Mouse (Mus musculus) adrenal gland, postnatal 25 days (tissue): Measurements from ENCODE around the gene Ackr1. TPM values are rescaled to one million over a fixed set of nuclear protein-coding genes. Genes with fewer than 3 reads are reported as not detected.
A peak's percentile ranks its signal among the peaks of the same experiment; 100 is the strongest.
"Not testable (repeated sequence)": the region's sequence is repeated elsewhere in the genome, so short reads cannot be mapped to it uniquely, and the experiment has no call there.

Experiments used
- DNase-seq: peaks from one replicate; pipeline ENCODE4 v3.0.0; 2021; ENCODE audit warnings: mixed read lengths
- total RNA-seq: library from RNA; stranded (reverse); gene quantifications from 2 replicates; pipeline ENCODE4 v1.2.3, GENCODE M21; 2021

Gene Ackr1
- total RNA-seq, 1 experiment from 2014 or later: 0.82 TPM

DNA sequence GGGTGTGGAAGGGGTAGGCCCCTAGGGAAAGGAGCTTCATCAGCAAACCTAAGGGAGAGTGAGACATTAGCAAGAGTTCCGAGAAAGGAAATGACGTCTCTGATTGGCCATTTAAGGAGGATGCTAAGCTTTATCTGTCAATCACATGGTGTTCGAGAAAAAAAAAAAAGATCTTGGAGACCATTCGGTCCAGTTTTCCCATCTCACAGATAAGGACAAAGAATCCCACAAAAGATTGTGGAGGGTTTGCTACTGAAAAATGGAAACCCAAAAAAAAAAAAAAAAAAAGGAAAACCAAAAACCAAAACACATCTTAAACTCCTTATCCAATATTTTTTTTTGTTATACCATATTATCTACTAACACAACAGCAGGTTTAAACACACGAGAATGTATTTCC, 15.6 kb upstream of the Ackr1 start:
- DNase-seq: no peak

GRCm38 (mm10) chr1:173348527-173348926, 15.0 kb upstream of the Ackr1 start:
- DNase-seq: no peak

- no peak for DNase-seq
These were observed 11.6 kb upstream of the Ackr1 start for GRCm38 (mm10) chr1:173345112-173345511.

GRCm38 (mm10) chr1:173343934-173344333, 10.4 kb upstream of the Ackr1 start:
- DNase-seq: no peak

DNA sequence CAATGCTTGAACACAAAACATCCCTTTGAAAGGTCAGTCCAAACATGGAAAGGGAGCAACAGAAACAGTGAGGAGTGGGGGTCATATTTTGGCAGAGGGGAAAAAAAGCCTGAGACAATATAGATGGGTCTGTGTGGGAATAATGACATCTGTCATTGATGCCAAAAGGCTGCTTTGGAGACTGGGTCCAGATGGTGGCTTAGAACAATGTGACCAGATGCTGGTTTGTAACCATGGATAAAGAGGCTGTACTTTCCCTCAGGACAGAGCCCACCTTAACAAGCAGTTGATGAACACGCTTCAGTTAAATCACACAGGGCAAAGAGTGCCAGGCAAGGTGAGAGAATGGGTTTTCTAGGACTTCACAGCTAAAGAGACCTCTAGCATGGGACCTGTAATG, 8.9 kb upstream of the Ackr1 start:
- DNase-seq: no peak

DNA sequence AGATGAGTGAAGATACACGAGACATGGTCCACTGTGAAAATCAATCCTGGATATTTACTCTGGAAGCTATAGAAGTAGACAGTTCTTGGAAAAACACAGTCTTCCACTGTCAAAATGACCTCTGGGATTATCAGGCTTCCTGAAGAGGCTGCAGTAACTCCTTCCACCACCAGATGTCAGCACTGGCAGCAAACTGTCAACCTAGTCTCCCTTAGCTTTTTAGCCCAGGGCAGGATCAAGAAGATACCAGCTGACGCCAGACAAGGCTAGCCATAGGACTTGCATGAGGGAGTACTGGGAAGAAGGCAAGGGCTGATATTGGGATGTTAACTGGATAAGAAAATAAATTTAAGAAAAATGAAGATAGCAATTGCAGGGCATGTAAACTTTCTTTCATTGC, 6.0 kb upstream of the Ackr1 start:
- DNase-seq: peak; percentile 58

- DNase-seq: no peak
These were observed 3.5 kb upstream of the Ackr1 start for GRCm38 (mm10) chr1:173337008-173337407.

DNA sequence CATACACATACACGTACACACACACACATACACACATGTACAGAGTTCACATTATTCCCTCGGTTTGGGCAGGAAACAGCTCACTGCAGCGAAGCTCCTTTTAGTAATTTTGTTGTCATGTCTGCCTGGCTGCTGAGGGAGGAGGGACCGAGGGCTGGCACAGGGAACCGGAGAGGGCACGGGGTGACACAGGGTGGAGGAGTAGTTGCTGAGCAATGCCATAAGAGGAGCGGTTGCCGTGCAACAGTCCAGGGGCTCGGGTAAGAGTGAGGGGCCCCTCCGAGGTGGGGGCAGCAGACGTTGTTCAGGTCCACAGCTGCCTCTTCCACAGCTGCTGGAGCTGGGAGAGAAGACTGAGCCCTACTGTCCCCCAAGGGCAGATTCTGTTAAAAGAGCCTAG, 2.4 kb upstream of the Ackr1 start:
- DNase-seq: no peak

- no peak for DNase-seq
These were observed 1.1 kb downstream of the Ackr1 start for GRCm38 (mm10) chr1:173332418-173332817.

GRCm38 (mm10) chr1:173329743-173330142, 3.8 kb downstream of the Ackr1 start:
- DNase-seq: no peak

DNA sequence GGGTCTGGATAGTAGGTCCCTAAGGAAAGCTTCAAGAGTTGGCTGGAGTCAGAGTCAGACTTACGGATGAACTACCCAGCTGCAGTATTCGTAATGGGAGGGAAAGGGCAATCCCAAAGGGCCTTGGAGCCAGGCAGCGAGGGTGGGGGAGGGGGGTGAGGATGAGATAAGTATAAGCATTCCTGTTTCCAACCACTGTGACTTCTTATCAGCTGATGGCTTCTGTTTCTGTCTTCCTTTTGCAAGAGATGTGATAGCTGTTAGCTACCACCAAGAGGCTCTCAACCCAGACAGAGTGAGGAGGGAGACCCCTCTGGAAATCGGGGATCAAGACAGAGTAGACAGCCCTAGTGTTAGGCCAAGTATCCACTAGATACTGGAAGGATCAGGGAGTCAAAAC, 4.4 kb downstream of the Ackr1 start:
- no peak for DNase-seq

DNA sequence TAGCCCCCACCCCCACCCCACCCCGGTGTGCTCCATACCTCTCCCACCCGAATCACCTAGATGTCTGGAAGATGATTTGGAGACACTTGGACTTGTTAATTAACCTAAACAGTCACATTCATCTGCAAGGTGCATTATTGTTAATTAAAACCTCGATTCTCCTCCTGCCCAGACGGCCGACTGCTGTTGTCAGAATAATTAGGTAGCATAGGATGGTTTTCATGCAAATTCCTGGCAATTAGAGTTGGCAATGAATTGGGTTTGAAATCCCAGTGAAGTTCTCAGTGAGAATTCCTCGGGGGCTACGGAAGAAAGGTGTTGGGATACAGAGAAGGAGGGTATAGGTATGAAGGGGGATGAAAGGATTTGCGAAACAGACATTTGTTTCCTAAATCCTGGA, 5.1 kb downstream of the Ackr1 start:
- no peak for DNase-seq

- DNase-seq: no peak
These were observed 7.0 kb downstream of the Ackr1 start for GRCm38 (mm10) chr1:173326552-173326951.

GRCm38 (mm10) chr1:173325395-173325794, 8.2 kb downstream of the Ackr1 start:
- DNase-seq: no peak

- no peak for DNase-seq
These were observed 8.6 kb downstream of the Ackr1 start for GRCm38 (mm10) chr1:173324961-173325360.

GRCm38 (mm10) chr1:173323839-173324585, 9.5 kb downstream of the Ackr1 start:
- peak; percentile 39 for DNase-seq

DNA sequence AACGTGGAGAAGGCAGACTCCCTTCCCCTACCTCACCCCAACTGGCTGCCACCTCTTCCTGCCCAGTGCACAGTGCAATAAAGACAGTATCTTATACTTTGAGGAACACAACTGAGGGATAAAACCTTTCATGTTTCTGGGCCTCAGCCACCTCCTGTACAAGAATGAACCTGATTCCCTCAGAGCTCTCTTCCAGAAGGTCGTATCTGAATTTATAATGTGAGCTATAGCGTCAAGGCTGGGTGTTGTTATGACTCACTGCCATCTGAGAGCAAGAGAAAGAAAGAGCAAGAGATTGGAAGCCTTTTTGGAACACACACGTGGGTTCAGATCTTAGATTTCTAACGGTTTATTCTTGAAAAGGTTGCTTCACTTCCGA, 11.3 kb downstream of the Ackr1 start:
- no peak for DNase-seq

GRCm38 (mm10) chr1:173321593-173322248, 11.8 kb downstream of the Ackr1 start:
- no peak for DNase-seq

GRCm38 (mm10) chr1:173317925-173318477, 15.5 kb downstream of the Ackr1 start:
- no peak for DNase-seq

DNA sequence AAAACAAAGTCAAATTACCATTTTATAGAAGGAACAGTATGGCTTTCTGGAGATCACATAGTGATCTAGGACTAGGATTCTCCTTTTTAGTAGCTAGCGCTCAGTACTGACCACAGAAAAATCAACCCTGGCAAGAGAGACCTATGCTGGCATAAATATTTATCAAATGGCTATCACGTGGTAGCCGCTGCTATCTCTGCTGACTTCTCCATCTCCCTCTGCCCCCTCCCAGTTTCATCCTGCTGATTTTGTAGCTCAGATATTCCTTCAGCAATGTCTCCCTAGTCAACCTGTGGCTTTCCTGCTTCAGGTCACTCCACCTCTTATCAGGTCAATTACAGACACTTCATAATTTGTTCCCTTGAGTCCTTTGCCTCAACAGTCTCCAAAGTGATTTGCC, 17.8 kb downstream of the Ackr1 start:
- DNase-seq: no peak

DNA sequence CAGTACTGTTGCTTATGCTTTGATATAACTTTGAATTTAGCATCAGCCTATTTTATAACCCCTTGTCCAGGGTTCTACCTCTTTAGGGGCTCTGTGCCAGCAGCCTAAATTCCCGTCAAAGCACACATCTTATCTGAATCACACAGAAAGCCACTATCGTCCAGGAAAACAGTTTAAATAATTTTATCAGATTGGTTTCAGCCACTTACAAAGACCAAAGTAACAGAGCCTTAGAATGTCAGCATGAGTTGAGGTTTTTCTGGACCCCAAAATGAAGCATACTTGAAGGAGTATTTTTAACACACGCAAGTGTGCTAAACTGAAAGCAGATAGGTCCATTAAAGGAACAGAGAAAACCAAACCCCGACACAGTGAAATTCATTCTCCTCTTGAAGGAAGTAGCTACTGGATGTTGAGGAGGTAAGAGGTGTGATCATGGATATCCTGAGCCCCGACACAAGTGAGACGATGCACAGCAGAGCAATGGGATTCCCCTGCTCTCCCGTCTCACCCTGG, 20.0 kb downstream of the Ackr1 start:
- not testable (repeated sequence) for DNase-seq

DNA sequence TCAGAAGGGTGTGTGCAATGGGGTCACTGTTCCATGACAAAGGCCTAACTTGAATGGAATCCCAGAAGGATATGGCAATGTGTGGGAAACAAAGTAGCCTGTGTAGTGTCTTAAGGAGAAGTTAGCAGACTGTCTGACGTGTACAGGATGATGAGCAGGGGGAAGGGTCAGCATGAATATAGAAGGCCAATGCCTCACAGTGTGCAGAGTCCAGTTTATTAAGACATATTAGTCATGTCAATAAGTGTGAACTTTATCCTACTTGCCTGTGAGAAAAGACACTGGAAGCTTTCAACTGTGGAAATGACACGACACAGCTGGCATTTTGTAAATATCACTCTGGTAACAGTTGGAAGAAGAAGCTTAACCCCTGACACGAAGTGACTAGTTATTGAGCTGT, 30.8 kb downstream of the Ackr1 start:
- DNase-seq: not testable (repeated sequence)
